Mouse (Mus musculus): ENCODE data around the gene Aff1.

DNA sequence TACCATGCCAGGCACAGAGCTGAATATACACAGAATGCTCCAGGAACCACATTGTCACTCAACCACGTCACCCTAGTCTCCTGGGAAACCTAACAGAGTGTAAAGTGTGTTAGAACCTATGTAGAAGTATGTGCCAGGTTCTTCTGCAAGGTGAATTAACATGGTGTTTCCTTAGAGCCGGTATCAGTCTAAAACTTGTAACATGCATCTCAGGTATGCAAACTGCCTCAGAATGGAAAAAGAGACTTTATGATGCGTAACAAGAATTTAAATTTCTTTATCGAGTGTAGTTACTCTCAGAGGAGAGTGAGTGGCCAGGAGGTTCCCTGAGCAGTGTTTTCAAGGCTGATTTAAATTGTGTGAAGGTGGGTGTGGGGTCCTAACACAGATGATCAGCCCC is 85.3 kb downstream of the Aff1 start:
- TF ChIP-seq CTCF (IDR thresholded peaks at IDR 0.05; ENCODE audit: low read depth) (no peak), EP300 (IDR thresholded peaks at IDR 0.05; ENCODE audit: low read depth) (no peak)

Data from liver, embryonic 14.5 days (tissue).